Mouse (Mus musculus) retina, postnatal 1 day (tissue): ENCODE results near the gene Rbm4b.

ENCODE experiments used
- DNase-seq: peaks from one replicate; pipeline ENCODE4 v3.0.0-alpha.2; 2012

The Rbm4b gene

GRCm38 (mm10) chr19:4756193-4756911, at the start of gene Rbm4b:
Gene Rbm4b, plus strand, starts transcription at chr19:4756497.
- peak; percentile 99 for DNase-seq

GRCm38 (mm10) chr19:4708765-4709164, 47.5 kb upstream of the Rbm4b start:
- no peak for DNase-seq

GRCm38 (mm10) chr19:4711098-4711600, 45.1 kb upstream of the Rbm4b start, which contains the start of gene Sptbn2:
Gene Sptbn2, plus strand, starts transcription at chr19:4711167.
- DNase-seq: peak; percentile 52

DNA sequence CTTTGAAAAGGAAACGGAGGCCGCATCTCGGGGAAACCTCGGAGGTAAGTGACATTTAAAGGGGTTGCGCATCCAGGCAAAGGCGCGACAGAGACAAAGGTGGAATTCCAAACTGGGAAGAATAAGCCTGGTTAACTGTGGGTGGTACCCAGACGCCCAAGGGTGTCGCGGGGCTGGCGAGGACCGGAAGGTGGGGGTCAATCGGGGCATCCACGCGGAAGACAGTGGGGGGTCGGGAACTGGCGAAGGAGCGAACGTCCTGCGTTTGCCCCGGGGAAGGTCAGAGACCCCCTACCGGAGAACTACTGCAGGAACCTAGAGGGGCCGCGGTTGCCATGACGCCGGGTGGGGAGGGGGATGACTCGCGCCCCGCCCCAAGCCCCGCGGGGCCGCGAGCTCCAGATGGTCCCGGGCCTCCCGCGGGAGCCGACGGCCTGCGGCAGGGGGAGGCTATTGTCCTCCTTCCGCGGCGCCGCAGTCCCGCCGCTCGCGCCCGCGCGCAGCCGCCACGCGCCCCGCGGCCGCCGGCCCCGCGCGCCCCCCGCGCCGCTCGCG, 44.6 kb upstream of the Rbm4b start:
- DNase-seq: peak; percentile 90

- DNase-seq: peak; percentile 57
Observed at GRCm38 (mm10) chr19:4712156-4712780, 44.0 kb upstream of the Rbm4b start.

DNA sequence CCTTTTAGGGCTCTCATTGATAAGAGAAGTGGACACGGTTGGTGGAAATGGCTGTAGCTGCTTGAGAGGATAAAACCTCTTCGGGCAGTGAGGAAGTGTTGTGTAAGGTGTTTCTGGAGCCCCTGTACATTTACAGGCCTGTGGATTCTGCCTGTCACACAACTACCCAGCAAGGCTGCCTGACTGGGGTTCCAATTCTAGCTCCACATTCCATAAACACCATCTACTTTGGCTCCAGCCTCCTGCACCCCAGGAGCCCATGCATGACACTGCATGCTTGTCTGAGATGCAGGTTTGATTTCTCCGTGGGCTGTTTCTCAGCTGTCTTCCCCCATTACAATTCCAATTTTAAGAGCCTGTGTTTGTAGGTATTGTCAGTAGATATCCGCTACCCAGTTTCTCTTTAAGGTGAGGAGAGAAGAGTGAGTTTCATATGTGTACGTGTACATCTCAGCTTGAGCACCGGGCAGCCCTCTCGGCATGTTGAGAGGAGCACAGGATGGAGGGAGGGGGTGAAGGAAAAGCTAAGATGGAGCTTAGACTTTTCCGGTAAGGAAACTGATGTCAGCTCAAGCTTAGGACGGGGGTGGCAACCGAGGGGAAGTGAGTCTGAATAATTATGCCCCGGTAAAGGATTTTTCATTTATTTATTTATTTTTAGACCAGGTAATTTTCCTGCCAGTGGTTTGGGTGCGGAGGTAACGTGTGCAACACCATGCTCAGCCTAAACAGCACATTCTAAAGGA, 43.3 kb upstream of the Rbm4b start:
- no peak for DNase-seq

DNA sequence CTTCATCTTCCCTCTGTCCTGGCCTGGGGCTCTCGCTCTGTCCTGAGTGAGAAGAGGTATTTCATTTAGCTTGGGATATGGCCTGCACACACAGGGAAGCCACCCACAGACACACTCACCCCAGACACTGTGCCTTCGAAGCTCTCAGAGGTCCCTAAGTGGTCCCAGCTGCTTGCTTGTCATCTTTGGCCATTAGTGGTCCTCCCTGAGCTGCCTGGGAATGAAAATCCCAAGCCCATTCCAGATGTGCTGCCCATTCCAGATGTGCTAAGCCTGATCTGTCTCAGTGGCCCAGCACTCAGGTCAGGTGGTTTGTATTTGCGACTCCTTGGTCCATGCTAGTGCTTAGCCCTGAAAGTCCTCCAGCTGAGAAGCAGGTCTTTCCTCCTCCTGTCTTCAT, 42.4 kb upstream of the Rbm4b start:
- no peak for DNase-seq

DNA sequence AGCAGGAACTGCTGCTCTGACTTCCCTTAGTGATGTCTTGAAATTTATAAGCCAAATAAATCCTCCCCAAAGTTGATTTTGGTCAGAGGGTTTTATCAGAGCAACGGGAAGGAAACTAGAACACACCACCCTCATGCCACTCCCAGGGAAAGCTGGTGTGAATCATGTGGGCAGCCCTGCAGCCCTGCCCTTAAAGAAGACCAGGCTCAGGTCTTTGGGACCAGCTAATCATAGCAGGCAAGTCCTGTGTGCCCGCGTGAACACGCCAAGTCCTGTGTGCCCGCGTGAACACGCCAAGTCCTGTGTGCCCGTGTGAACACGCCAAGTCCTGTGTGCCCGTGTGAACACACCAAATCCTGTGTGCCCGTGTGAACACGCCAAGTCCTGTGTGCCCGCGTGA, 39.5 kb upstream of the Rbm4b start:
- no peak for DNase-seq

- no peak for DNase-seq
Observed at GRCm38 (mm10) chr19:4717281-4717680, 39.0 kb upstream of the Rbm4b start.

- no peak for DNase-seq
Observed at GRCm38 (mm10) chr19:4718716-4719115, 37.6 kb upstream of the Rbm4b start.

- no peak for DNase-seq
Observed at GRCm38 (mm10) chr19:4719351-4719764, 36.9 kb upstream of the Rbm4b start.

GRCm38 (mm10) chr19:4720112-4720511, 36.2 kb upstream of the Rbm4b start:
- DNase-seq: no peak

DNA sequence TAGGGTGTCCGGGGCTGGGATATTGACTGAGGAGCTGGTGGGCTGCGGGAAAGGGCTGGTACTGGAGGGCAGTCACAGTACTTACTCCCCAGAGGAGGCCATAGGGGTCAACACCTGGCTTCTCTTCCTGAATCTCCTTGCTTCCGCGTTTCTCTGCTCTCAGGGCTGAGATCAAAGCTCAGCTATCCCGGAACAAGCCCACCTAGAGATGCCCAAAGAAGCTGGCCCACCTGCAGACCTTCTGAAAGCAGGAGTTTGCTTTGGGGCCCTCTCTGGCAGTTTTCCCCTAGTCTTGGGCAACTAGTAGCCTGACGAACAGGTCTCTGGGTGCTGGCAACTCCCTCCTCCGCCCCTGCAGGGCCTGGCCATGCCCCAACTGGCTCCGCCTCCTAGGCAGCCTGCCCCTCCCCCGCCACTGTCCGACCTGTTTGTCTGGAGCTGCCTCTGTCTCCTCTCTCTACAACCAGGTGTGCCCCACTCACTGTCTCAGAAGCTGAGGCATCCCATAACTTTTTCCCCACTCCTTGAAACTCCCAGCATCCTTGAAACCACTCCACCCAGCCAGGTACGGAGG, 35.5 kb upstream of the Rbm4b start:
- DNase-seq: no peak

GRCm38 (mm10) chr19:4729186-4729585, 27.1 kb upstream of the Rbm4b start:
- DNase-seq: no peak

GRCm38 (mm10) chr19:4733052-4733451, 23.2 kb upstream of the Rbm4b start:
- no peak for DNase-seq

GRCm38 (mm10) chr19:4737866-4738265, 18.4 kb upstream of the Rbm4b start:
- no peak for DNase-seq

DNA sequence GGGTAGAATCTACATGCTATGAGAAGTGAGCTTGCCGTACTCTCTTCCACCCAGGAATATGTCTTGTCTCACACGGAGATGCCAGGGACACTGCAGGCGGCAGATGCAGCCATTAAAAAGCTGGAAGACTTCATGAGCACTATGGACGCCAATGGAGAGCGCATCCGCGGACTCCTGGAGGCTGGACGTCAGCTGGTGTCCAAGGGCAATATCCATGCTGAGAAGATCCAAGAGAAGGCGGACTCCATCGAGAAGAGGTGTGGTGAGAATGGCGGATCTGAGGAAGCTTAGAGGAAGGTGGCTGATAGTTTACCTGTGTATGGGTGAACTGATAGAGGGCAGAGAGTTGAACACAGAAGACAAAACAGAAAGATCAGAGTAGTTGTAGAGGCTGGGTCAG, 17.2 kb upstream of the Rbm4b start:
- DNase-seq: no peak

DNA sequence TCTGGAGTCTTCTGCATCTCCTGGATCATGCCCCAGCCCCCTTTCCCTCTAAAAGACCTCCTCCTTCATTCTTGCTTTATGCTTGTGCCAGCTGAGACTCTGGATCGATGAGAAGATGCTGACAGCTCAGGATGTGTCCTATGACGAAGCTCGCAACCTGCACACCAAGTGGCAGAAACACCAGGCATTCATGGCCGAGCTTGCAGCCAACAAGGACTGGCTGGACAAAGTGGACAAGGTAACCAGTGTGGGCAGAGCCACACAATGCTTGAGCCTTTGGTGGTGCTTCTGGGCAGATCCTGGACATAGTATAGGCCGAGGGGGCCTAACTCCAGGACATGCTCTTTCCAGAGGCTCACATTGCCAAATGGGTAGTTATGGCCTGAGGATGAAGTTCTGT, 16.5 kb upstream of the Rbm4b start:
- no peak for DNase-seq

DNA sequence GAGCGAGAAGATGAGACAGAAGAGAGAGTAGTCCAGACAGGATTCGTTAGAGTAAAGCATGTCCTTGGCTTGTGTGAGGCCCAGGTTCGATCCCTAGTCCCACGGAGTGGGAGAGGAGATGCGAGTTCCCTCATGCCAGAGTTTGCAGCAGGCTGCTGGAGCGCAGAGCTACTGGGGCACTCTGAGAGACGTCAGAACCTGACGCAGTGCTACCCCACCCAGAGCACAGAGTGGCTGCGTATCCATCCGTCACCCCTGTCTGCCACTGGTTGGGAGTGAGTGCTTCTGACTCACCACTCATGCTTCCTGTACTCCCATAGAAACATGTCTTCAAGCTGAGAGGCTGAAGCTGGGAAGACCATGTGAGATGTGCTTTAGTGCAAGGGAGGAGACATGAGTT, 14.8 kb upstream of the Rbm4b start:
- DNase-seq: no peak

GRCm38 (mm10) chr19:4742229-4742628, 14.1 kb upstream of the Rbm4b start:
- no peak for DNase-seq

GRCm38 (mm10) chr19:4743524-4743923, 12.8 kb upstream of the Rbm4b start:
- peak; percentile 79 for DNase-seq

GRCm38 (mm10) chr19:4744026-4744425, 12.3 kb upstream of the Rbm4b start:
- DNase-seq: no peak

DNA sequence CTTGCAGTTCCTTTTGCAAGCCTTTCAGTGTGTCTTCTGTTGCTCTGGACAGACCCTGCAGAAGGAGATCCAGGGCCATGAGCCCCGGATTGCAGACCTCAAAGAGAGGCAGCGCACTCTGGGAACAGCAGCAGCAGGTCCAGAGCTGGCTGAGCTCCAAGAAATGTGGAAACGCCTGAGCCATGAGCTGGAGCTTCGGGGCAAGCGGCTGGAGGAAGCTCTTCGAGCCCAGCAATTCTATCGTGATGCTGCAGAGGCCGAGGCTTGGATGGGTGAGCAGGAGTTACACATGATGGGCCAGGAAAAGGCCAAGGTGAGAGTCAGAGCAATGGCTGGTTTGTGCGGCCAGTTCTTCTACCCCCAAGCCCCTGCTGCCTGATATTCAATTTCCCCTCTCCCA, 11.2 kb upstream of the Rbm4b start:
- no peak for DNase-seq
